Mouse (Mus musculus) kidney, embryonic 14.5 days (tissue): ENCODE measurements around the gene Wsb2. TPM values are rescaled to one million over a fixed set of nuclear protein-coding genes. Genes with fewer than 3 reads are reported as not detected.

ENCODE experiments used
- ATAC-seq: fragments of 200-750 bp; cut with Nextera tagmentation; 2 replicates; pipeline ENCODE4 v1.8.0; 2017; ENCODE audit warnings: moderate number of reproducible peaks, mild to moderate bottlenecking, moderate TSS enrichment, moderate library complexity; ENCODE audit not compliant: low FRiP score, low TSS enrichment
- H3K27ac ChIP-seq: fragments of 300-500 bp; sonication (generic); 2 replicates; pipeline ENCODE4 v1.5.1; 2014; ENCODE audit warnings: low read depth, mild to moderate bottlenecking, low read length, moderate library complexity, mixed read lengths
- H3K27me3 ChIP-seq: fragments of 300-500 bp; sonication (generic); 2 replicates; pipeline ENCODE4 v1.6.1; 2014; ENCODE audit warnings: mild to moderate bottlenecking, low read length; ENCODE audit not compliant: control insufficient read depth, insufficient read depth
- H3K36me3 ChIP-seq: fragments of 300-500 bp; sonication (generic); 2 replicates; pipeline ENCODE4 v1.6.1; 2014; ENCODE audit warnings: low read length, mixed read lengths; ENCODE audit not compliant: control insufficient read depth, insufficient read depth
- H3K4me1 ChIP-seq: fragments of 300-500 bp; sonication (generic); 2 replicates; pipeline ENCODE4 v1.6.1; 2014; ENCODE audit warnings: low read length, mixed read lengths; ENCODE audit not compliant: control insufficient read depth, insufficient read depth
- H3K4me2 ChIP-seq: fragments of 300-500 bp; sonication (generic); replicated peaks from 2 replicates; pipeline ENCODE4 v1.6.1; 2014; ENCODE audit warnings: low read depth, mild to moderate bottlenecking, low read length
- H3K4me3 ChIP-seq: fragments of 300-500 bp; sonication (generic); 2 replicates; pipeline ENCODE4 v1.5.1; 2014; ENCODE audit warnings: mild to moderate bottlenecking, low read length
- H3K9ac ChIP-seq: fragments of 300-500 bp; sonication (generic); 2 replicates; pipeline ENCODE4 v1.6.1; 2014; ENCODE audit warnings: low read depth, mild to moderate bottlenecking, low read length, moderate library complexity
- H3K9me3 ChIP-seq: fragments of 300-500 bp; sonication (generic); 2 replicates; pipeline ENCODE4 v1.6.1; 2016; ENCODE audit warnings: low read length; ENCODE audit not compliant: control insufficient read depth
- WGBS: fragments of 180-500 bp; shearing (Covaris S2); extraction: QIAGEN DNeasy Blood & Tissue Kit; methylation state at CpG from one replicate; pipeline ENCODE4 v1.1.7; 2014; 5-methylcytosine and 5-hydroxymethylcytosine counted together
- polyA plus RNA-seq: library from polyadenylated mRNA; unstranded; fragments of >200 nt; fragmentation: Nextera tagmentation; extraction: Ambion mirVana; gene quantifications from 2 replicates; pipeline ENCODE4 v1.2.1, GENCODE M21; 2014

The Wsb2 gene
- polyA plus RNA-seq, result 36.4 and 72.2 TPM in 2 replicates

DNA sequence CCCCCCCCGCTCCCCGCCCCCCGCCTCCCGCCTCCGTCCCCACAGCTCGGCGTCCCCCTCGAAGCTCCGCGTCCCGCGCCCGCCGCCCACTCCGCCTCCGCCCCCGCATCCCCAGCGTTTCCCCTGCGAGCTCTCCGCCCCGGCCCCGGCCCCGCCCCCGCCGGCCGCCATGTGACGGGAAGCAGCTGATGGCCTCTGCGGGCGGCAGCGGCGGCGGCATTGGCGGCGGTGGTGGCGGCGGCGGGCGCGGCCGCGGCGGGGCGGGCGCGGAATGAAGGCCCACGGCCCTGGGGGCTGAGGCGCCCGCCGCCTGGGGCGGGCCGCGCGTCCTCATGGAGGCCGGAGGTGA, at the start of gene Wsb2:
Gene Wsb2 (plus strand): TSS at position 176 of the 349 bp plus-strand sequence.
- peak within 1 kb of the TSS; percentile 94 for H3K4me3 ChIP-seq
- peaks cover 40% of the 10 kb centered on the region for H3K4me1 ChIP-seq
- no peaks in the 10 kb centered on the region for H3K9me3 ChIP-seq
- H3K27ac ChIP-seq, result peak within 1 kb of the TSS; percentile 93
- H3K27me3 ChIP-seq, result no peaks in the 10 kb centered on the region
- H3K9ac ChIP-seq, result peak within 1 kb of the TSS; percentile 93
- ATAC-seq, result peak; percentile 36
- WGBS, result 0% methylated on average over 18 of the region's 54 CpGs
- no peaks in the 10 kb centered on the region; the same call in 1 of the 2 replicates for H3K36me3 ChIP-seq
- peak within 1 kb of the TSS; percentile 87 for H3K4me2 ChIP-seq

DNA sequence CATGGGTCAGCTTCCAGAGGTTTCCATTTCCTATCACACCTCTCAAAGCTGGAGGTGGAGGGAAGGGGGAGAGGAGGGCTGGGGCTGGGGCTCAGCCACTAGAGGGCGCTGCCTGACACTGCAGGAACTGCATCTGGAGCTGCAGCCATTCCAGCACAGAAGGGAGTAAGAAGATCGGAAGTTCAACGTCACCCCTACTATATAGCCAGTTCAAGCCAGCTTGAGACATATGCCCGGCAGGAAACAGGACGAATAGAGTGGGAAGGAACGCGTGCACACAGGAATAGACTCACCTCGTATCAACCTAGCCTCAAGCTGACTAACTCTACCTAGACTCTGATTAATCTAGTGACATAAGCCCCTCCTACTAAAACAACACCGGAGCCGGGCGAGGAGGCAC, 49.4 kb upstream of the Wsb2 start:
- no peak overlapping the region for H3K4me2 ChIP-seq
- 32% methylated on average over 11 of the region's 11 CpGs for WGBS
- peak; percentile 71 for ATAC-seq

DNA sequence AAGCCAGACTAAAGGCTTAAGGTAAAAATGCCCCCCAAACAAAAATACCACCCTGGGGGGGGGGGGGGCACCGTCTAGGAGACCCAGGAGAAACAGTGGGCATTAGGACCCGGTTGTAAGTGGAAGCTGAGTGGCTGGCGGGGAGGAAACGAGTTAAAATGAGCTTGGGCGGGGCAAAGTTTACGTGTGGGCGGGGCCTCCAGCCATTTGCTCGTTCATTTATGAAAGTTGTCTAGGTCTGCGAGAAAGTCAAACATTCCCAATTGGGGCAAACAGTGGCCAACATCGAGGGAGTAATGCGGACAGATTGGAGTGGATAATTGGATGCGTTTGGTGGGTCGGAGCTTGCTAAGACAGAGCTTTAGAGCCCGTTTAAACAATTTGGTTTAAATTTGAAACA, 43.7 kb upstream of the Wsb2 start:
- WGBS, result 17% methylated on average over 13 of the region's 14 CpGs
- Histone ChIP-seq H3K9me3 (no peaks in the 10 kb centered on the region), H3K27ac (no peak overlapping the region), H3K27me3 (no peaks in the 10 kb centered on the region), H3K4me1 (no peaks in the 10 kb centered on the region), H3K4me3 (peak overlapping the region; percentile 26), H3K9ac (no peak overlapping the region), H3K4me2 (peak overlapping the region; percentile 41), H3K36me3 (no peaks in the 10 kb centered on the region)
- ATAC-seq, result 0 out of 2 replicates have a peak, but pooled peaks have one; percentile 29

More for the DNA sequence above, 49.4 kb upstream of the Wsb2 start:
- no peaks in the 10 kb centered on the region; the same call in 1 of the 2 replicates for H3K9me3 ChIP-seq
- H3K9ac ChIP-seq, result no peak overlapping the region
- no peaks in the 10 kb centered on the region for H3K36me3 ChIP-seq
- H3K4me3 ChIP-seq, result no peak overlapping the region
- no peaks in the 10 kb centered on the region for H3K27me3 ChIP-seq
- no peaks in the 10 kb centered on the region for H3K4me1 ChIP-seq
- no peak overlapping the region for H3K27ac ChIP-seq

DNA sequence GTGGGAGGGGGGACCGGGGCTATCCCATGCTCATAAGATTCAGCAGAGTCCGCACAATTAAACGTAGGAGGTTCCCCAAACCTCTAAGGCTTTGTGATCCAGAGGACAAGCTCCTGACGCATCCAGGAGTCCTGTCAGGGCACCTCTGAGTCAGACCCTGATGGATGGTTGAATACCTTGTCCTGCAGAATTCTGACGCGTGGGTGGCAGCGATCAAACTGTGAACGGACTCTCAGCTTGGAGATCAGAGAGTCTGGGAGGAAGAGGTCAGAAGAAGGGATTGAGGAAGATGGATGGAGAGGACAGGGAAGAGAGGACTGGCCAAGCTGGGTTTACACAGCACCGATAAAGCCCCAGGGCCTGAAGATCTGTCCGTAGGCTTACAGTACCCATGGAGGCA, 43.2 kb upstream of the Wsb2 start:
- Histone ChIP-seq H3K4me3 (peak overlapping the region; percentile 26), H3K4me2 (peak overlapping the region; percentile 41), H3K27ac (no peak overlapping the region), H3K4me1 (no peaks in the 10 kb centered on the region), H3K9ac (no peak overlapping the region; the same call in 1 of the 2 replicates), H3K27me3 (no peaks in the 10 kb centered on the region), H3K36me3 (no peaks in the 10 kb centered on the region), H3K9me3 (no peaks in the 10 kb centered on the region)
- ATAC-seq, result no peak
- WGBS, result 32% methylated on average over 10 of the region's 10 CpGs

DNA sequence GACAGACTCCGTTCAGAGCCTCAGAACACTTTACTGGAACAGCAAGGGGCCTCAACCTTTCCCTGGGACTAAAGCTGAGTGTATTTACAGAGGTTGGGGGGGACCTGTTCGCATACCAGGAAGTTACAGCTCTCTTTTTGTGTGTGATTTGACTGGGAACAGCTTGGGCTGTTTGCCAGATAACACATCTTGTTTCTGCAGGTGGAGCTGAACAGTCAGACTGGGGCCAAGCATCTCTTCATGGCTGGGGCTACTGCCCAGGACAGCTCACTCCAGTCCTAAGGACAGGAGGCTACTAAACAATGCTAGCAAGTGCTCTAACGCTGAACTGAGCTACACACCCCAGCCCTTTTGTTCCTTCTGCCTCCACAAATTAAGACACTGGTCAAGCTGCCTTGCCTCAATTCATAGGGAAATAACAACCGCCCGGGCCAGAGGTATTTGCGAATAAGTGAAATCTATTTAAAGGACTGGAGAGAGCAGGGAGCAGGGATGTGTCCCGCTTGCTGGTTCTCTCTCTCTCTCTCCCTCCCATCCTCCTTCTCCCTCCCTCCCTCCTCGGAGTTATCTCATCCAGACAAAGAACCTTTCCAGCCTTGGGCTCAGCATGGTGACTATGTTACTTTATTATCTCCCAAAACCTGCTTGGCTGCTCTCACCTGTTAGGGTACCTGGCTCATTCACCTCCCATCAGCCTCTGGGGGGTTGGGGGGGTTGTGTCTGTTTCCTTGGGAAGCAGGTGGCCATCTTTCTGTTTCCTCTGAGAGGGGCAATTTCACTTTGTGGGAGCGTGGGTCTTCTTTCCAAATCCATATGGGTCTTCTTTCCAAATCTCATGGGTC, 42.3 kb upstream of the Wsb2 start:
- WGBS, result 26% methylated on average over 9 of the region's 9 CpGs
- Histone ChIP-seq H3K36me3 (no peaks in the 10 kb centered on the region), H3K4me1 (0 out of 2 replicates have a peak, but pooled peaks cover 1% of the 10 kb centered on the region), H3K4me3 (no peak overlapping the region), H3K4me2 (no peak overlapping the region), H3K9ac (no peak overlapping the region), H3K9me3 (no peaks in the 10 kb centered on the region), H3K27me3 (no peaks in the 10 kb centered on the region), H3K27ac (no peak overlapping the region)
- ATAC-seq, result no peak

DNA sequence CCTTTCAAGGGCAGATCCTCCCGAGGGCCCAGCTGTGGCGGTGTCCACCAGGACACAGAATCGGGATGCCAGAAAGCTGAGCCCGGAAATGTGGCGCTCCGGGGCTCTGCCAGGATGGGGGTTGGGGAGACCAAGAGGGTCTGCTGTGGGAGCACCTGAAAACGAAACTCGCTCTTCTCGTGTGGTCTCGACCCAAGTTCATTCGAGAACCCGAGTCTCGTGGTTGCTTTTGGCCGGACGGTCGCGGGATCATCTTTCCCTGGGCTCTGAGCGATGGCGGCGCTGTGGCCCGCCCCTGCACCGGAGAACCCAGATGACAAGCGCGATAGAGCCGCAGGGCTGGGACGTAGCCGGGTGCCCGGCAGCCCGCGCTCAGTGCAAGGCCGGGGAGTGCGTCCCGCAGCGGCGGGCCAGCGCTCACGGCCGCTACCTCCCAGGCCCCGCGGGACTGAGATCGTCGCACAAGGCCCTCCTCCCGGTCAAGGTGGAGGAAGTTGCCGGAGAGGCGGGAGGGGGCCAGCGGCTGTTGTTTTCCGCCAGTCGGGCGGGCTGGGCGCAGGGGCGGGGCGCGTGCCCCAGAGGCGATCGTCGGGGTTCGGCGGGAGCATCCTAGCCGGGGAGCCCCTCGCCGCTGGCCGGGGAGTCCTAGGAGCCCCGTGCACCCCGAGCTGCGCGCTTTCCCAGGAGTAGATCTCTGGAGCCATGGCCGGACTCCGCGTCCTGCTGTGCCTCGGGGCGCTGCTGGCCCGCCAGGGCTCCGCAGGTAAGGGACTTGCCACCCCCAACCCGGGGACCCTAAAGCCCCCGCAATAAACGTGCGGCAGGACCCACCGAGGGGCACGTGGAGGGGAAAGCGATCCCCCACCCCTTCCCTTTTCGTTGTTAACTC, 38.1 kb upstream of the Wsb2 start, which contains the start of gene Vsig10:
Gene Vsig10 (plus strand): TSS at position 343 of the 889 bp plus-strand sequence.
- H3K4me1 ChIP-seq, result 0 out of 2 replicates have a peak, but pooled peaks cover 4% of the 10 kb centered on the region
- H3K9ac ChIP-seq, result peak within 1 kb of the TSS; percentile 85
- peak within 1 kb of the TSS; percentile 53 for H3K27ac ChIP-seq
- peak within 1 kb of the TSS; percentile 76 for H3K4me3 ChIP-seq
- no peaks in the 10 kb centered on the region for H3K36me3 ChIP-seq
- peak within 1 kb of the TSS; percentile 97 for H3K4me2 ChIP-seq
- ATAC-seq, result peak; percentile 85
- H3K9me3 ChIP-seq, result no peaks in the 10 kb centered on the region
- under 1% methylated on average over 81 of the region's 81 CpGs for WGBS
- no peaks in the 10 kb centered on the region for H3K27me3 ChIP-seq

DNA sequence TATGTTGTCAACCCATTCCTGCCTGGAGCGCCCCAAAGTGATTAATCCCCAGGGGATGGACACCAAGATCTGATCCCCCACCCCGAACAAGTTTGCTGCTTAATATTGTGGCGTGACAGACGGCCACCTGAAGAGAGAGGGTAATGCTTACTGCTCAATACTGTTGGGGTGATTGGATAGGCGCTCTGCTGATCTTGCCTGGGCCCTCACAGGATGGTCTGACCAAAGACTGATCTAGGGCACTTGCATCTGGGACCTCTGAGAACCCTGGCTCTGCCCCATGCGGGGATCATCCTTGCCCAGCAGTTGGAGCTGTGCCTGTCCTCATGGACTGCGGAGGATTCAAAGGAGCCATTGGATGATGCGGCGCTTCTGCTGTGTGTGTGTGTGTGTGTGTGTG, 33.4 kb upstream of the Wsb2 start:
- 86% methylated on average over 9 of the region's 9 CpGs for WGBS

DNA sequence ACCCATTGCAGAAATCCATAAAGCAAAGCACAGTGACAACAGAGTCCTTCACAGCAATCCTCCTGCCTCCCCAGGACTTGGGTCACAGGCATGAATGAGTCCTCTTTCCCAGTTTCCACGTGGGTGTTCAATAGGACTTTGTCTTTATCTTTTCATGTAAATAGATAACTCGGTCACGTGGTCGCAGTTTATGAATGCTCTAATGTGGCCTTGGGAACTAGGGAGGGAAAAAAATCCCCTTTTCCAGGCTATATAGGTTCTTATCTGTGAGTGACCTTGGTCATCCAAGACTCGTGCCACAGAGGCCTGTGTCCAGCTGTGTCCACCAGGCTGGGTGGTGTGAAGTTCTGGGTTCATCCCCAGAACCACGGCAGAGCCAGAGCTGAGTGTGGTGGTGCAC, 30.7 kb upstream of the Wsb2 start:
- no peak for ATAC-seq
- Histone ChIP-seq H3K9ac (no peak overlapping the region), H3K9me3 (no peaks in the 10 kb centered on the region), H3K4me2 (no peak overlapping the region), H3K27me3 (no peaks in the 10 kb centered on the region), H3K4me3 (no peak overlapping the region), H3K27ac (no peak overlapping the region), H3K36me3 (peaks cover 5% of the 10 kb centered on the region; the same call in 1 of the 2 replicates), H3K4me1 (no peaks in the 10 kb centered on the region)
- 84% methylated on average over 6 of the region's 6 CpGs for WGBS

More for the DNA sequence above, 33.4 kb upstream of the Wsb2 start:
- H3K27ac ChIP-seq, result no peak overlapping the region
- no peak overlapping the region for H3K4me2 ChIP-seq
- ATAC-seq, result no peak
- H3K9me3 ChIP-seq, result no peaks in the 10 kb centered on the region
- H3K9ac ChIP-seq, result no peak overlapping the region
- peaks cover 5% of the 10 kb centered on the region; the same call in 1 of the 2 replicates for H3K36me3 ChIP-seq
- no peak overlapping the region for H3K4me3 ChIP-seq
- H3K4me1 ChIP-seq, result 0 out of 2 replicates have a peak, but pooled peaks cover 4% of the 10 kb centered on the region
- H3K27me3 ChIP-seq, result no peaks in the 10 kb centered on the region
